24 mouse cellular contexts compared by ENCODE assay signal in the genomic region with DNA sequence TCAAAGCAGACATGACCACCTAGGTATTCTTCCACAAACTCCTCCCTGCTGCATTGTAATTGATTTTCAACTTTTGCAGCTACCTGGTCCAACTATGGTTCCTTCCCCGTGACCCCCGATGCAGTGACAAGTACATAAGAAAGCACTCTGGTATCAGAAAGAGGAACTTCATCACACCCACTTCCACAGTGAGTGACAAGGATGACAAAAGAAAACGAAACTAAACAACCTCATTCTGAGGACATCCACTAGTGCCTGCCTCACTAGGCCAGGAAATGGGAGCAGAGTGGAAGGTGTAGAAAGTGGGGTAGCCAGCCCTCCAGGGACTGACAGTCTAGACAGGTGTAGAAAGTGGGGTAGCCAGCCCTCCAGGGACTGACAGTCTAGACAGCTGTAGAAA.
DNase-seq lines count a peak whose midpoint lies in the region; ATAC-seq and TF ChIP-seq lines count a peak whose summit lies in the region.
"Had no signal": no experiment of that assay in that cellular context is flagged by ENCODE, and none has a peak within 500 bp of the region (broad histone marks: within the 10 kb centered on the region; RNA-seq: fewer than 3 reads in every experiment).

No protein-coding gene starts in this region.

- no peak for TF ChIP-seq EP300 in MEL (IDR thresholded peaks at IDR 0.05; ENCODE audit: low read depth in 1 of 2, low read length in 2 of 2)

- peak; percentile 89 for ATAC-seq in common myeloid progenitor, adult 5-6 weeks (replicated peaks; ENCODE audit: low read depth, poor library complexity, severe bottlenecking)
- ATAC-seq in hematopoietic stem cell, adult 5-6 weeks (replicated peaks in 1 of 2; ENCODE audit: insufficient read depth in 1 of 2, low FRiP score in 2 of 2, low TSS enrichment in 1 of 2, low read depth in 1 of 2, poor library complexity in 2 of 2, severe bottlenecking in 2 of 2): peak; percentile 83 to 88
- peak; percentile 97 for ATAC-seq in megakaryocyte progenitor cell, adult 5-6 weeks (replicated peaks; ENCODE audit: poor library complexity)
- ATAC-seq: forebrain, embryonic 14.5 days; forebrain, embryonic 16.5 days; Patski had no signal

- no peaks in the 10 kb centered on the region for H3K36me3 ChIP-seq in MEL (ENCODE audit: control insufficient read depth in 1 of 2, insufficient read depth in 2 of 2, low read length in 2 of 2)
- H3K36me3 ChIP-seq: embryonic facial prominence, embryonic 13.5 days; embryonic facial prominence, embryonic 15.5 days; forebrain, embryonic 10.5 days; forebrain, embryonic 12.5 days had no signal

- no peaks in the 10 kb centered on the region for H3K4me1 ChIP-seq in MEL (ENCODE audit: control insufficient read depth in 1 of 2, insufficient read depth in 2 of 2, low read length in 2 of 2)
- H3K4me1 ChIP-seq: embryonic facial prominence, embryonic 13.5 days; embryonic facial prominence, embryonic 15.5 days; forebrain, embryonic 10.5 days; forebrain, embryonic 12.5 days had no signal

- H3K27me3 ChIP-seq in MEL (ENCODE audit: control insufficient read depth in 1 of 2, insufficient read depth in 2 of 2, low read length in 2 of 2): no peaks in the 10 kb centered on the region
- H3K27me3 ChIP-seq: embryonic facial prominence, embryonic 13.5 days; embryonic facial prominence, embryonic 15.5 days; forebrain, embryonic 12.5 days; Patski had no signal

- TF ChIP-seq RAD21 in MEL (IDR thresholded peaks at IDR 0.05; ENCODE audit: low read depth, low read length): no peak

- H3K79me2 ChIP-seq in MEL (ENCODE audit: control insufficient read depth, insufficient read depth, low read length, poor library complexity): no peaks in the 10 kb centered on the region

- H3K9ac ChIP-seq in MEL (ENCODE audit: control insufficient read depth, low read depth, low read length, poor library complexity, severe bottlenecking): no peak overlapping the region
- H3K9ac ChIP-seq: embryonic facial prominence, embryonic 13.5 days; embryonic facial prominence, embryonic 15.5 days; forebrain, embryonic 12.5 days had no signal

- DNase-seq in MEL (ENCODE audit: low read depth, low spot score): peak; percentile 21
- no peak for DNase-seq in T-cell, adult 2 months (ENCODE audit: low spot score)
- DNase-seq in right cerebral cortex, postnatal 4 days: no peak
- DNase-seq in spleen, postnatal 10 days (ENCODE audit: low spot score in 2 of 2): no peak
- DNase-seq: adrenal gland, adult 2 months; adrenal gland, postnatal 14 days; adrenal gland, postnatal 36 days; cerebellum, adult 11-12 months; cerebellum, adult 2 months; cerebellum, adult 9-10 months; cerebellum, postnatal 10 days; cerebellum, postnatal 25 days; embryo, embryonic 11 days had no signal

- peak overlapping the region; percentile 44 to 45; a peak in 3 of 4 replicates for H3K4me3 ChIP-seq in MEL (ENCODE audit: control insufficient read depth in 1 of 2, insufficient read depth in 1 of 2, low read depth in 2 of 2, low read length in 2 of 2)
- H3K4me3 ChIP-seq: embryonic facial prominence, embryonic 13.5 days; embryonic facial prominence, embryonic 15.5 days; erythroblast, embryonic 14.5 days; forebrain, embryonic 10.5 days; forebrain, embryonic 12.5 days had no signal

- H3K27ac ChIP-seq in MEL (ENCODE audit: control insufficient read depth, low read depth, low read length): no peak overlapping the region
- H3K27ac ChIP-seq: embryonic facial prominence, embryonic 13.5 days; embryonic facial prominence, embryonic 15.5 days; forebrain, embryonic 10.5 days; forebrain, embryonic 12.5 days had no signal

- H3K9me3 ChIP-seq in MEL (replicated peaks; ENCODE audit: insufficient read depth, low read length): no peaks in the 10 kb centered on the region
- H3K9me3 ChIP-seq: embryonic facial prominence, embryonic 13.5 days; embryonic facial prominence, embryonic 15.5 days; forebrain, embryonic 10.5 days; forebrain, embryonic 12.5 days had no signal

- no peak for TF ChIP-seq CTCF in MEL (IDR thresholded peaks at IDR 0.05 in 2 of 3, conservative IDR thresholded peaks at IDR 0.05 in 1 of 3; ENCODE audit: control insufficient read depth in 1 of 3, insufficient read depth in 1 of 3, low read depth in 2 of 3, low read length in 3 of 3, poor library complexity in 1 of 3, severe bottlenecking in 1 of 3)

- TF ChIP-seq POLR2A in MEL (IDR thresholded peaks at IDR 0.05; ENCODE audit: control insufficient read depth in 1 of 2, insufficient read depth in 1 of 2, low read depth in 1 of 2, low read length in 2 of 2, poor library complexity in 1 of 2): no peak

TF ChIP-seq in MEL, 35 proteins besides CTCF, POLR2A, EP300 and RAD21:
- TF ChIP-seq SMC3 (IDR thresholded peaks at IDR 0.05; ENCODE audit: low read depth, low read length): no peak
- no peak for TF ChIP-seq POLR2AphosphoS5 (IDR thresholded peaks at IDR 0.05; ENCODE audit: borderline replicate concordance, low read depth, low read length)
TF ChIP-seq in MEL: peak in this region for 0.
